Mouse (Mus musculus) cortical plate, adult 2 months (tissue): ENCODE data around the gene Cd109.

Source experiments
- CTCF ChIP-seq: fragments of 200-500 bp; IDR thresholded peaks from 2 replicates; pipeline ENCODE4 v1.5.1; 2011; ENCODE audit warnings: mild to moderate bottlenecking, control low read depth, low read length; ENCODE audit not compliant: insufficient read depth; ENCODE audit errors: extremely low read depth
- POLR2A ChIP-seq: fragments of 200-500 bp; IDR thresholded peaks from 2 replicates; pipeline ENCODE4 v1.6.1; 2011; ENCODE audit warnings: mild to moderate bottlenecking, low read length, control low read depth; ENCODE audit not compliant: insufficient read depth; ENCODE audit errors: extremely low read depth

DNA sequence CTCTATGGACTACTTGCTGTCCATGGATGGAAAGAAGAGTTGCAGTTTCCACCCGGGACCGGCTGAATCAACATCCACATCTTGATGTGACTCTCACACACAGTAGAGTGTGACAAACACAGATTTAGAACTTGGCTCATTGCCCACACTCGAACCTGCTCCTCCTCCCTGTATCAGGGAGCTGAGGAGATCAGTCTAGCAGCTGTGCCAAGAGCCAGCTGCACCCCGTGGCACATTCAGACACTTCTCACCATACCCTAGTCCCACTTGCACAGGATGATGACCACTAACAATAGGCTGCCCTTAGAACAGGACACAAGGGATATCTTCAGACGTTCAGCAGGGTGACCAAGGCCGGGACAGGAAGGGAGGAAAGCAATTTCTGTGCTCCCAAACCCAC, 1.1 kb upstream of the Cd109 start:
- TF ChIP-seq POLR2A (no peak), CTCF (no peak)
